Mouse (Mus musculus) heart, adult 2 months (tissue): ENCODE data around the gene Cog7.

Experiments
- CTCF ChIP-seq: fragments of 200-600 bp; IDR thresholded peaks from 2 replicates; pipeline ENCODE4 v1.8.1; 2022; ENCODE audit warnings: antibody characterized with exemption, mild to moderate bottlenecking, moderate library complexity
- EP300 ChIP-seq: fragments of 200-500 bp; IDR thresholded peaks from 2 replicates; pipeline ENCODE4 v1.6.1; 2011; ENCODE audit warnings: low read depth, low read length, control low read depth; ENCODE audit not compliant: insufficient read depth
- POLR2A ChIP-seq: fragments of 200-500 bp; IDR thresholded peaks from 2 replicates; pipeline ENCODE4 v1.6.1; 2011; ENCODE audit warnings: mild to moderate bottlenecking, low read depth, low read length, control low read depth; ENCODE audit not compliant: insufficient read depth

GRCm38 (mm10) chr7:121873998-121874397 lies 107.5 kb downstream of the Cog7 start:
- TF ChIP-seq POLR2A (no peak), EP300 (no peak), CTCF (no peak)
